Mouse (Mus musculus) embryonic facial prominence, embryonic 14.5 days (tissue): ENCODE results near the gene Gm17509. TPM values are rescaled to one million over a fixed set of nuclear protein-coding genes. Genes with fewer than 3 reads are reported as not detected.

ENCODE experiments used
- ATAC-seq: fragments of 200-750 bp; cut with Nextera tagmentation; 2 replicates; pipeline ENCODE4 v1.8.0; 2017; ENCODE audit warnings: low read depth, moderate number of reproducible peaks, moderate TSS enrichment
- DNase-seq: peaks from one replicate; pipeline ENCODE4 v3.0.0-alpha.2; 2015; ENCODE audit warnings: low spot score
- H3K27ac ChIP-seq: fragments of 300-500 bp; sonication (generic); replicated peaks from 2 replicates; pipeline ENCODE4 v1.5.1; 2014; ENCODE audit warnings: low read depth, mild to moderate bottlenecking, low read length, moderate library complexity
- H3K27me3 ChIP-seq: fragments of 300-500 bp; sonication (generic); replicated peaks from 2 replicates; pipeline ENCODE4 v1.6.1; 2014; ENCODE audit warnings: low read length; ENCODE audit not compliant: control insufficient read depth, insufficient read depth
- H3K36me3 ChIP-seq: fragments of 300-500 bp; sonication (generic); 2 replicates; pipeline ENCODE4 v1.6.1; 2014; ENCODE audit warnings: low read length, mixed read lengths; ENCODE audit not compliant: control insufficient read depth, insufficient read depth
- H3K4me1 ChIP-seq: fragments of 300-500 bp; sonication (generic); 2 replicates; pipeline ENCODE4 v1.6.1; 2014; ENCODE audit warnings: antibody characterized with exemption, low read length; ENCODE audit not compliant: control insufficient read depth, insufficient read depth
- H3K4me2 ChIP-seq: fragments of 300-500 bp; sonication (generic); 2 replicates; pipeline ENCODE4 v1.6.1; 2014; ENCODE audit warnings: low read depth, mild to moderate bottlenecking, low read length, moderate library complexity, mixed read lengths
- H3K4me3 ChIP-seq: fragments of 300-500 bp; sonication (generic); 2 replicates; pipeline ENCODE4 v1.5.1; 2014; ENCODE audit warnings: low read depth, mild to moderate bottlenecking, low read length
- H3K9ac ChIP-seq: fragments of 300-500 bp; sonication (generic); 2 replicates; pipeline ENCODE4 v1.6.1; 2014; ENCODE audit warnings: low read depth, mild to moderate bottlenecking, low read length, moderate library complexity, mixed read lengths
- H3K9me3 ChIP-seq: fragments of 300-500 bp; sonication (generic); 2 replicates; pipeline ENCODE4 v1.6.1; 2016; ENCODE audit warnings: low read length; ENCODE audit not compliant: control insufficient read depth
- WGBS: fragments of 180-500 bp; shearing (Covaris S2); extraction: QIAGEN DNeasy Blood & Tissue Kit; methylation state at CpG from one replicate; pipeline ENCODE4 v1.1.7; 2014; 5-methylcytosine and 5-hydroxymethylcytosine counted together
- polyA plus RNA-seq: library from polyadenylated mRNA; unstranded; fragments of >200 nt; fragmentation: Nextera tagmentation; extraction: Ambion mirVana; gene quantifications from 2 replicates; pipeline ENCODE4 v1.2.1, GENCODE M21; 2014

Gm17509 gene
- polyA plus RNA-seq: 0.12 and 0.19 TPM in 2 replicates

DNA sequence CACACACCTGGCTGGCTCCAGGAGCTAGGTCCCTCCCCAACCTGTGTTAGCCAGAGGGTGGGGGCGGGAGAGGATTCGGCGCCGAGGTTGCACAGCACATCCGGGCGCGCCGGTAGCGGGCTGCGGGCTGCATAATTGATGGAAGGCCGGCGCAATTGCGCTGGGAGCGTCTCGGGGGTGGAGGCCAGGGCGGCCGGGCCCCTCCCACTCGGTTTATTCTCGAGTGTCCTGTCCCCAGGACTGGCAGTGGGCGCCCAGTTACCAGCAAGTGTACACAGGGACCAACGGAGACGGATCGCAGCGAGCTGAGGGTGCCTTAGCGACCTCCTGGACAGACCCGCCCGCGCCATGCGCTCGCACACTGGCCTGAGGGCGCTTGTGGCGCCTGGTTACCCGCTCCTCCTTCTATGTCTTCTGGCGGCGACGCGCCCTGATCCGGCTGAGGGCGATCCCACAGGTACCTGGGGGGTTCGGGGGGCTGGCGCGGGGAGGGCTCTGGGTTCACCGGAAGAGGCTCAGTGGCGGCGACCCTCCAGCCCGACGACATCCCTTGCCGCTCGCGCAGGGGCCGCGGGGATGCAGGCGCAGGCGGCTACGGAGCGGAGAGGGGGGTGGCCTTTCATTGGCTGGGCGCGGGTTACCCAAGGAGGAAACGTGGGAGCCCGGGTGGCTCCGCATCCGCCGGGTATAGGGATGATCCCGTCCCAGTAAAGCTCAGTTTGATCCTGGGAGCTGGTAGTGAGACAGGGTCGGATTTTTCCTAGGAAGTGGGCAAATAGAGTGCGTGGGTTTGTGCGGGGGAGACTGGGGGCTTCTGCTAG is at the start of gene Gm17509:
TSS of gene Gm17509 (minus strand) at position 575 of the 821 bp plus-strand sequence.
- under 1% methylated on average over 57 of the region's 67 CpGs for WGBS
- ATAC-seq: peak; percentile 87

DNA sequence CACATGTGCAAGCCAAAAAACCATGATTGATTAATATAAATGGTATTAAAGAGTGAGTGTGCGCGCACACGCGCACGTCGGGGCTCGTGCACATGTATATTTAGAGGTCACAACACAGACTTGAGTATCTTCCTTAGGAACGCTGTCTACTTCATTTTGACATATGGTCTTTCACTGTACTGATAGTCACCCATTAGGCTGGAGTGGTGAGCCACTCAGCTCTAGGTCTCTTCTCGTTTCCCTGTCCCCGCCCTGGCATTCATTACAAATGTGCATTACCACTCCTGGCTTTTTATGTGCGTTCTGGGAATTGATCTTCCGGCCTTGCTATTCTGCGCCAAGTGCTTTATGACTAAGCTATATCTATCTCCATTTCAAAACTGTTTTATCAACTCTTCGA is 47.1 kb upstream of the Gm17509 start:
- no peak for ATAC-seq

More for the DNA sequence above, at the start of gene Gm17509:
- Histone ChIP-seq H3K4me3 (peak within 1 kb of the TSS; percentile 65), H3K9me3 (no peaks in the 10 kb centered on the region), H3K4me2 (peak within 1 kb of the TSS; percentile 80), H3K27me3 (peaks cover 12% of the 10 kb centered on the region), H3K36me3 (no peaks in the 10 kb centered on the region), H3K9ac (peak within 1 kb of the TSS; percentile 72), H3K4me1 (peaks cover 9% of the 10 kb centered on the region; the same call in 1 of the 2 replicates), H3K27ac (peak within 1 kb of the TSS; percentile 71)
- peak; percentile 74 for DNase-seq

DNA sequence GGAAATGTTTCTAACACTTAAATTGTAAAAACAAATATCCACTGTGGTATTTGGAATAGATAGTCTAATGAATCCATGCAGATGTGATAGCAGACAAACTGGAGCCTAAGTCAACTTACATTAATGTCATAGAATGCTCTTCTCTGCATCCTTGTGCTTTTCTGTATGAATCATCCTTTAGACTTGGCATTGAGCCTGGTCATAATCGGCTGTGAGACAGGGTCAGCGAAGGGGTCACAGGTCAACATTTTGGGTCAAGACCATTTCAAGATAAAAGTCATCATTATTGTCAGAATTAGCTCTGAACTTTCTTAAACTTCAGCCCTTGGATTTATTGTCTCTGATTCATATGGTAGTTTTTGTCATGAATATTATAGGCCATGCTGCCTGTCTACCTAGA is 45.3 kb upstream of the Gm17509 start:
- Histone ChIP-seq H3K27ac (no peak overlapping the region), H3K4me2 (no peak overlapping the region), H3K4me3 (no peak overlapping the region), H3K36me3 (0 out of 2 replicates have a peak, but pooled peaks cover 5% of the 10 kb centered on the region), H3K9ac (no peak overlapping the region), H3K9me3 (no peaks in the 10 kb centered on the region), H3K27me3 (no peaks in the 10 kb centered on the region), H3K4me1 (no peaks in the 10 kb centered on the region)
- no peak for ATAC-seq
- 53% methylated on average over 2 of the region's 2 CpGs for WGBS
- DNase-seq: no peak

More for the DNA sequence above, 47.1 kb upstream of the Gm17509 start:
- no peak for DNase-seq
- Histone ChIP-seq H3K9ac (no peak overlapping the region), H3K27ac (no peak overlapping the region), H3K4me3 (no peak overlapping the region), H3K27me3 (no peaks in the 10 kb centered on the region), H3K9me3 (no peaks in the 10 kb centered on the region), H3K4me1 (no peaks in the 10 kb centered on the region), H3K4me2 (no peak overlapping the region), H3K36me3 (0 out of 2 replicates have a peak, but pooled peaks cover 5% of the 10 kb centered on the region)
- 95% methylated on average over 14 of the region's 14 CpGs for WGBS

DNA sequence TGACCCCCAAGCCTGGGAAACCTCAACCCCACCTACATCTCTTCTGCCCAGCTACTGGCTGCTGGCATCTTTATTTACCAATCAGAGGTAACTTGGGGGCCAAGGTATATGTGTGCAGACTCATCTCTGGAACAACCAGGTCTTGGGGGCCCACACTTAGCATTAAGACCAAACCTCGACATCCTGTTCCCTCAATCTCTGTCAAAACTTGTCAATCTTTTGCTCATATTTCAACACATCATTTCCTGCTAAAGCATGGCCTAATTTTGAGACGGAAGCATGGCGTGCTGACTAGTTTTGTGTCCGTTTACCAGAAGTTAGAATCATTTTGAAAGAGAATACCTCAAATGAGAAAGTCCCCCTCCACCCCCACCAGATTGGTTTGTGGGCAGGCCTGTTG is 39.8 kb upstream of the Gm17509 start:
- Histone ChIP-seq H3K4me1 (no peaks in the 10 kb centered on the region), H3K9me3 (no peaks in the 10 kb centered on the region), H3K4me3 (no peak overlapping the region), H3K4me2 (no peak overlapping the region), H3K9ac (no peak overlapping the region), H3K27ac (no peak overlapping the region), H3K36me3 (no peaks in the 10 kb centered on the region), H3K27me3 (no peaks in the 10 kb centered on the region)
- WGBS: 76% methylated on average over 4 of the region's 4 CpGs
- DNase-seq: no peak
- ATAC-seq: no peak

DNA sequence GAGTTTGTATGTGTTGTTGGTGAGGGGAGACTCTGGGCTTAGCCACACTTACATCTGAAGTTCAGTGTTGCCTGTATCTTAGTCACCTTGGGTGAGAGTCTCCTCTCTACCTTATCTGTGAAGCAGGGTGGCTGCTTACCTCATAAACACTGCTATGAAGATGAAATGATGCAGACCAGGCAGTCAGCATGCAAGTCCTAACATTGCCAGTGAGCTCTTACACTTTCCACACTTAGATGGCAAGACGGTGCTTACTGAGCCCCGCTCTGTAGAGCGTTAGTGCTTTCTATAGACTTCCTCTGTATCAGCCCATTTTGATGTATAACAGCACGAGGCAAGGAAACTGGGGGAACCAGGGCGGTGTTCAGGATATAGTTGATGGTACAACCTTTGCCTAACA is 21.7 kb upstream of the Gm17509 start:
- DNase-seq (no peak), ATAC-seq (no peak)
- Histone ChIP-seq H3K27ac (no peak overlapping the region), H3K27me3 (no peaks in the 10 kb centered on the region), H3K36me3 (no peaks in the 10 kb centered on the region), H3K4me3 (no peak overlapping the region), H3K9ac (no peak overlapping the region), H3K4me1 (no peaks in the 10 kb centered on the region), H3K4me2 (no peak overlapping the region), H3K9me3 (0 out of 2 replicates have a peak, but pooled peaks cover 3% of the 10 kb centered on the region)
- 87% methylated on average over 5 of the region's 5 CpGs for WGBS

DNA sequence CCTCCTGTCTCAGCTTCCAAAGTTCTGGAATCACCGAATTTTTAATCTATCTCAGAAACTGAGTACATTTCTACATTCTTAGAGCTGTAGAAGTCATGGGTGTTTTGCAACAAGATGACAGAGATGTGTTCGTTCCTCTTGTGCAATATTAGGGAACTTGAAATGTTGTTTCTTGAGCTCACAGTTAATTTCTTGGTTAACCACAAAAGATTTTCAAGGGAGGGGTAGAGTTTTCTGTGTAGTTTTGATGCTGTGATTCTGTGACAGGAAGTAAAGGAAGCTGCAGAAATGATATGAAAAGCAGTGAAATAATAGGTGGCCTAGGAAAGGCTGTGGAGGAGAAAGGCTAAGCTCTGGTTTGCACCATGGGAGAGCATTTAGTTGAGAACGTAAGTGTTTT is 21.2 kb upstream of the Gm17509 start:
- H3K9ac ChIP-seq: no peak overlapping the region
- no peaks in the 10 kb centered on the region for H3K36me3 ChIP-seq
- H3K4me2 ChIP-seq: no peak overlapping the region
- no peak overlapping the region for H3K27ac ChIP-seq
- 0 out of 2 replicates have a peak, but pooled peaks cover 3% of the 10 kb centered on the region for H3K9me3 ChIP-seq
- no peaks in the 10 kb centered on the region for H3K4me1 ChIP-seq
- no peak overlapping the region for H3K4me3 ChIP-seq
- H3K27me3 ChIP-seq: no peaks in the 10 kb centered on the region
- 81% methylated on average over 3 of the region's 3 CpGs for WGBS
- no peak for DNase-seq
- no peak for ATAC-seq

DNA sequence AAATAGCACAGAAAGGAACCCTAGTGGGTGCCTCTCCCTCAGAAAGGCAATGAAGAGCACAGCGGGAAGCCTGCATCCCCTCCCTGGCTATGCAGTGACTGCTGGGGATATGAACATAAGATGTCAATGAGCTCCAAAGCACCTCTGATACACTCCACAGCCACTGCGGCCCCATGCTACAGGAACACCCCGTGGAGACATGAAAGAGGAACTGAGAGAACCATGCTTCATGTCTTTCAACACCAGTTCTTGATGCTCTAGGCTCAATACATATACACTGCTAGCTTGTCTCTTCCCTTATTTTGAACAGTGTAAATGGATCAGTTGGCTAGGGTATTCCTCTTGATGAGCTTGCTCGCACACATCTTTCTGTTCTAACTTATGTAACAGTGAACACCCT is 16.2 kb upstream of the Gm17509 start:
- Histone ChIP-seq H3K36me3 (no peaks in the 10 kb centered on the region), H3K9me3 (0 out of 2 replicates have a peak, but pooled peaks cover 3% of the 10 kb centered on the region), H3K4me2 (no peak overlapping the region), H3K27ac (no peak overlapping the region), H3K4me1 (peaks cover 9% of the 10 kb centered on the region; the same call in 1 of the 2 replicates), H3K9ac (no peak overlapping the region), H3K4me3 (no peak overlapping the region), H3K27me3 (no peaks in the 10 kb centered on the region)
- ATAC-seq (no peak), DNase-seq (no peak)
- WGBS: 92% methylated on average over 4 of the region's 4 CpGs

DNA sequence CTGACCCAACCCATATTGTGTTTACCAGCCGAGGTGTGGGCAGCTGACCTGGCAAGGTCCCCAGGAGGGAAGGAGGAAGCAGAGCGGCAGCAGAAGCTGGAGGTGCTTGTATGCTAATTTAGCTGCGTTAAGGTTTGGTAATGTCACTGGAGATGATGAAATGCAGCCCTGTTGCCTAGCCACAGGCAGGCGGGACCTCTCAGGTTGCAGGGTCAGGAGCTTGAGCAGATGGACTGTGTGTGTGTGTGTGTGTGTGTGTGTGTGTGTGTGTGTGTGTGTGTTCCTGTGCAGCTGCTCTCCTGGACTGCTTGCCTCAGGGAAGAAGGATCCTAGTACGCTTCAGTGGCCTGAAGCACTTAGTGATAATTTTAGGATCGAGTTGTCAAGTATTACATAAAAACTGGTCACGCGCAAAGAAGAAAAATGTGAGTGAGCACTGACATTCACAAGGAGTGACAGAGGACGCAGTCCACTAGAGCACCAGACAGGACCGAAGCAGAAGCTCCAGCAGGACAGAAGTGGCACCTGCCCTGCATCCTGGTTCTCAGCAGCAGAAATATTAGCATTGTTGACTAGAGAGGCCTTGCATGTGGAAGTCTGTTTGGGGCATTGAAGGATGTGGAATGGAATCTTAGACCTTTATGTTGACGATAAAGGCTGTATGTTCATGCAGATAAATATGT is 14.8 kb upstream of the Gm17509 start:
- H3K4me3 ChIP-seq: no peak overlapping the region
- H3K4me1 ChIP-seq: peaks cover 9% of the 10 kb centered on the region; the same call in 1 of the 2 replicates
- DNase-seq: peak; percentile 83
- peak; percentile 88 for ATAC-seq
- H3K9ac ChIP-seq: no peak overlapping the region
- WGBS: 26% methylated on average over 11 of the region's 11 CpGs
- H3K4me2 ChIP-seq: no peak overlapping the region
- no peaks in the 10 kb centered on the region for H3K27me3 ChIP-seq
- H3K9me3 ChIP-seq: 0 out of 2 replicates have a peak, but pooled peaks cover 3% of the 10 kb centered on the region
- no peaks in the 10 kb centered on the region for H3K36me3 ChIP-seq
- H3K27ac ChIP-seq: peak overlapping the region; percentile 18
